Mouse (Mus musculus) heart, adult 8-10 months (tissue): ENCODE data around the gene Ucp1. TPM values are rescaled to one million over a fixed set of nuclear protein-coding genes. Genes with fewer than 3 reads are reported as not detected.
"Not testable (repeated sequence)": the region's sequence is repeated elsewhere in the genome, so short reads cannot be mapped to it uniquely, and the experiment has no call there.

Experiments used
- DNase-seq: peaks from one replicate; pipeline ENCODE4 v3.0.0; 2022; ENCODE audit warnings: low spot score
- total RNA-seq, 4 experiments: library from RNA; stranded (reverse); gene quantifications; 2 replicates each; pipeline ENCODE4 v1.2.4; 2022

Ucp1 gene
- total RNA-seq, result 1 to 10 TPM; 1.7 to 2.8 (median 2.2) TPM

DNA sequence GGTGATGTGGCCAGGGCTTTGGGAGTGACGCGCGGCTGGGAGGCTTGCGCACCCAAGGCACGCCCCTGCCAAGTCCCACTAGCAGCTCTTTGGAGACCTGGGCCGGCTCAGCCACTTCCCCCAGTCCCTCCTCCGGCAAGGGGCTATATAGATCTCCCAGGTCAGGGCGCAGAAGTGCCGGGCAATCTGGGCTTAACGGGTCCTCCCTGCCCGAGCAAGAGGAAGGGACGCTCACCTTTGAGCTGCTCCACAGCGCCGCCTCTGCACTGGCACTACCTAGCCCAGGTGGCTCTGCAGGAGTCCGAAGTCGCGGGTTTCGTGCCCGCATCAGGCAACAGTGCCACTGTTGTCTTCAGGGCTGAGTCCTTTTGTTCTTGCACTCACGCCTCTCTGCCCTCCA lies at the start of gene Ucp1:
Gene Ucp1 (plus strand): TSS at position 177 of the 400 bp plus-strand sequence.
- no peak for DNase-seq

DNA sequence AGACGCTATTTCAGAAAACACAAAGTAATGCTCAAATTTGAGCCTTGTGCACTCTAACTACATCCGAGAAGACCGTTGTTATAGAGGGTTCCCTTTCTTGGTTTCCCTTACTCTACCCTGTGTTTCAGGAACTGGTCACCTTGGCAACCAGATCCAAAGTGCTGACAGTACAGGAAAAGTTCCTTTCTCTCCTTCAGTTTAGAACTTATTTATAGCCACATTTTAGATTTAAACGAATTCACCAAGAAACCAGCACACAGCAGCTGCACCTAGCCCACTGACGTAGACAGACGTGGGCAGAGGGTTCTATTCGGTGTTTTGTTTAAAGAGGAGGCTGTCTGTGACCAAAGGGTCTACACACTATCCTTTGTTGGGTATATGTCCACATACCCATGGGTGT lies 46.0 kb upstream of the Ucp1 start:
- DNase-seq, result peak; percentile 7

DNA sequence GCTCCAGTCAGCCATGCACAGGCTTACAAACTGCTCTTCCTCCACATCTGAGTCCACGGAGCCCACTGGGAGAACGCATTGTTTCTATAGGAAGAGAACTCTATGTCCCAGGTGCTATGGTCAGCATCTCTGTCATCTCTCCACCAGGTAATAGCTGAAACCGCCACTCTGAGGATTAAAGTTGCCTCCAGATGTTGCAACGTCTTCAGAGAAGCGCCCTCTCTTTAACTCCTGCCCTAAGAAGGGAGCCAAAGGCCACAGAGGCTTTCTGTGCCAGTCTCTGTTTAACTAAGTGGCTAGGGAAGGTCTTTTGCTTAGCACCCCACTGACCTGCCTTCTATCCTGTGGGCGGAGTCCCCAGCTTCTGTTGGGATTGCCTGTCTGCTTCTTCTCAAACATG lies 39.3 kb upstream of the Ucp1 start:
- DNase-seq, result no peak

DNA sequence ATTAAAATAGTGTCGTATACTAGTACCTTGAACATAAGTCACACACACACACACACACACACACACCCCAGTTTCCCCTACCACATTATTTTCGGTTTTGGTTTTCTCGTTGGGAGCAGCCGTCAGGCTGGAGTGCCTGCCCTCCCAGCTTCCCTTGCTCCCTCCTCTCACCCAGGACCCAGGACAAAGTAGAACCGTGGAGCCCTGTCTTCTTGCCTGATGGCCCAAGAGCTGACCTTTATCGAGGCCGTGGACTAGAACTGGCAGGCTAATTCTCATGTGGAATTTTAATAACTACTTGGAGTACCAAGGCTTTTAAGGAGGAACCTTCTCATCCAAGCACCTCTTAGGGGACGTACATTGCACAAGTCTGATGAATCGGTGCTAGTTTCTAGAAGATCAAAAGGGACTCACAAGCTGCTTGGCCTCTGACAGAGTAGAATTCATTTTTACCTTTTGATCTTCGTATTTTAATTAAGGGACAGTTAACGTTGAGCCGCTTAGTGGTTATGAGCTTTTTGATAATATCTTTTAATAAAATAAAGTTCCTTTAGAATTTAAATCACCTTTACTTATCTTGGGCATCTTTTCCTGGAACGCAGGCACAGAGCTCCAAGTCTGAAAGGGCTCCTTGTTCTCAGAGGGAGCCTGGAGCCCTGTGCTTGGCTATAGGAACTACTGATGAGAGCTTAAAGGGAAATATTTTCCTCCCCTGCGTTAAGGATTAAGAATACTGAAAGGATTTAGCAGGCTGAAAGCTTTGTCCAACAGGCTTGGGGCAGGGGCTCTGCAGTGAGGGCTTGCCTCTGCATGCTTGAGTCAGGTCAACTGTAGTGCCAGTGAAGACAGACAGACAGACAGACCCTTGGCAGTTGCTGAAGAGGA lies 38.5 kb upstream of the Ucp1 start:
- DNase-seq, result no peak

DNA sequence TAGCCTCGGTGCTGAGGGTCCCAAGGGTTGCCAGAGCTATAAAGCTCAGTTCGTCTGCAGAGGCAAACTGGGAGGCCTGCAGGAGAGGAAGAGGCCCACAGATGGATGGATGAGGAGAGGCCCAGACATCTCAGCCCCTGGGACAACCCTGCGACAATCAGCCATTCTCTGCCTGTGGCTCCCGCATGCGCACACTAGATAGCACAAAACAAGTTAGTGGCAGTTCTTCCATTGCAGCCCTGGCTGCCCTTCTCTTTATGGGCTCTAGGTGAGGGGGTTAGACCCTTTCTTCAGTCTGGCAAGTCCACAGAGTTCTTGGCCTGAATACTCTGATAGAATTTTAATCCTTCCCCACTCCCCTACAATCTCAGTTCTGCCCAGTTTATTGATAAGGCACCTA lies 37.4 kb upstream of the Ucp1 start:
- no peak for DNase-seq

- no peak for DNase-seq
These were observed 32.5 kb upstream of the Ucp1 start for GRCm38 (mm10) chr8:83257631-83258030.

DNA sequence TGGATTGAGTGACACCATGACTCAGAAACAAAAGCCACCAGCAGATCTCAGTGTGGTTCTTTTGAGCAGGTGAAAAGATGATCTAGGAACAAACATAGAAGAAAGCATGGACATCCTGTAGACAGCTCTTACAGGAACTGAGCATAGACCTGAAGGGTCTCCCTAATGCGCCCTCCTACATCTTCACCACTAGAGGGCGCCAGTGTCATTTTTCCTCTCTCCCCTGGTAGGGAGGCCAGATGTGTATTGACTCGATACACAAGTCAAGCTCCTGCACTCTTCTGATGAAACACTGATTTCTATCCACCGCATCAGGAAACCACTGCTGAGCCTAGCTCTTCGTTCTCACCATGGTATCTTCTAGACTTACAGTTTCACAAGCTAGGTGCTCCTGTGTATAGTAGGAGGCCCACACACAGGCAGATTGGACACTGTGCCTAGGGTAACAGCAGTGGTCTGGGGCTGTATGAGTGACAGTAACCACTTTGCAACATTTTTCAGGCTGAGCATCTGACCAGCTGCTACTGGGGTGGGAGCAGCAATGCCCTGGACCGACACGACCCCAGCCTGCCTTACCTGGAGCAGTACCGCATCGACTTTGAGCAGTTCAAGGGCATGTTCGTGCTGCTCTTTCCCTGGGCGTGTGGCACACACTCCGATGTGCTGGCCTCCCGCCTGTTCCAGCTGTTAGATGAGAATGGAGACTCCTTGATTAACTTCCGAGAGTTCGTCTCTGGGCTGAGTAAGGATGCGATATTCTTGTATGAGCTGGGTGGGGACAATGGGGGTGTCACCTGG lies 29.5 kb upstream of the Ucp1 start:
- peak; percentile 45 for DNase-seq

GRCm38 (mm10) chr8:83271172-83271571 lies 19.0 kb upstream of the Ucp1 start:
- no peak for DNase-seq

- DNase-seq, result no peak
These were observed 17.7 kb upstream of the Ucp1 start for GRCm38 (mm10) chr8:83272464-83272863.

DNA sequence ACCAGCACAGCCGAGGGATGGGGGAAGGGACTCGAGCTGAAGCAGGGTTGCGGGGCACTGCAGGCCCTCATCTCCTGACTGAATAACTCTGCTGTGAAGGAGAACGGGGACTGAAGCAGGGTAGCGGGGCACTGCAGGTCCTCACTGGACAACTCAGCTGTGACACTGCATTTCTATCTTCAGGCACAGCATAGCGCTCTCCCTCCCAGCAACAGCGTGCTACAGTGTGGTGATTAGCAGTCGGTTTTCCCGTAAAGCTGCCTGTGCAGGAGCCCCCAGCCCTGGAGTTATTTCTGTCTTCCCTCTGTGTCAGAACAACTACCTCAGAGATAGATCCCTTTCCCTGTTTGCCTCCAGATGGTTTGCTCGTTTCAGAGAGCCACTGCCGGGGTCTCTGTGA lies 15.7 kb upstream of the Ucp1 start:
- no peak for DNase-seq

- DNase-seq, result peak; percentile 23
These were observed 11.7 kb upstream of the Ucp1 start for GRCm38 (mm10) chr8:83278431-83278830.

- no peak for DNase-seq
These were observed 4.8 kb upstream of the Ucp1 start for GRCm38 (mm10) chr8:83285391-83285790.

DNA sequence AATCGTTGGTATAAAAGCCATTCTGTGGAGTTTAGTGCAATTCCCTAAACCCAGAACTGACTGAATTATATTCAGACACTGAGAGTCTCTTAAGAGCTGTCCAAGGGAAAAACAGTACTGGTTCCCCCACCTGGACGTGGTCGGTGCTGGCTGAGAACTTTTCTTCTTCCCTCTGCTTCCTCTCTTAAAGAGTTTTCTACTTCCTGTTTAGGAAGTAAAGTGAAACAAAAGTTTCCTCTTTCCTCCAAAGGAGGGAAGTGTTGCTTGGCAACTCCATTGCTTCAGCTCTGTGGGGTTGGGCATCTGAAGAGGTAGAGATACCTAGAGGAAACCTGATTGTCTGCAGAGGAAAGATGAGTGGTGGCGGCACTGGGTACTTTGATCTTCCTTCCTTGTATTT lies 7.2 kb downstream of the Ucp1 start:
- DNase-seq, result no peak

DNA sequence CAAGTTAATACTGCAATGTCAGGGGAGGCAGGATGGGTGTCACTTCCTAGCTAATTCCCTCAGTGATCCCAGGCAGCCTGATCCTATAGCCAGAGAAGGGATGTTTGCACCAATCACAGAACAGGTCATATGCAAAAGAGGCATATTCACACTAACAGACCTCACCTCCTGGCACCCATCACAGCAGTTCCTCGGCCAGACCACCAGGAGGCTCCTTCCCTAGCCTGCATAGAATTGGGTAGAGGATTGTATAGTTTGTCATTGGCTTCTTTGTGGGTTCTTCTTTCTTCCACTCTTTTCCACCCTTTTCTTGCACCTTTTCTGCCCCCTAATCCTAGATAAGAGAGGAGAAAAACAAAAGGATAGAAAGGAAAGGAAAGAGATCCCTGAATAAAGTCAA lies 10.0 kb downstream of the Ucp1 start:
- no peak for DNase-seq

DNA sequence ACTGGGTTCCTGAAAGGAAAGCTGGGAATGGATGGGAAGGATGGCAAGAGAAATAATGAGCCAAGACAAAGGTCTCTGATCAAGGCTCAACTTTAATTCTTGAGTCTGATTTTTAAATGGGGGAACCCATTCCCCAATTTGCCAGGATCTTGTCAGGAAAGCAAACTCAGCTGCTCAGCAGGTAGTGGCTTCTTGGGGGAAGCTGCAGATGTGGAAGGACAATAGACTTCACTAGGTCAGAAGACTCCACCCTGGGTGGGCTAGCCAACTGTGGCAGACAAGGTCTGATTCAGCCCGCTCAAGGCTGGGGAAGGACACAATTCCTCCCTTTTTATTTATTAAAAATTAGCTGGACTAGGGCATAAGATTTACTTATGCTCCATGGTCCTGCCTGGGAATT lies 14.8 kb downstream of the Ucp1 start:
- DNase-seq, result no peak

GRCm38 (mm10) chr8:83309836-83310235 lies 19.7 kb downstream of the Ucp1 start:
- no peak for DNase-seq

- not testable (repeated sequence) for DNase-seq
These were observed 24.9 kb downstream of the Ucp1 start for GRCm38 (mm10) chr8:83315084-83315483.

GRCm38 (mm10) chr8:83315691-83316090 lies 25.5 kb downstream of the Ucp1 start:
- no peak for DNase-seq

GRCm38 (mm10) chr8:83320543-83320942 lies 30.4 kb downstream of the Ucp1 start:
- no peak for DNase-seq

DNA sequence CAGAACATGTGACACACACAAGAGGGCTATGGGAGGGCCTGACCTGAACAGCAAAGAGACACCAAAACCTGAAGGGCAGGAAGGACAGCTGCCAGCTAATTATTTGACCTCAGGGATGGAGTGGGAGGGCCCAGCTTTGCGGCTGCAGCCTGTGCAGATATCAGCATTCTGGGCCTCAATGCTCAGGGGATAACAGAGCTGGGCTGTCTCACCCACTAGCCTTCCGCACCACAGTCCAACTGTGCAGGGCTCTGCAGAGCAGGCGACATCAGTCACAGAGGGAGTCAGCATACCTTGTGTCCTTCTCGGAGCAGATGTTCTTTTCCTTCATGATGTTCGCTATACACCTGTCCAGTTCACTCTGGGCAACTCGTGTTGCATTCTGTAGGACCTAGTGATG lies 32.2 kb downstream of the Ucp1 start:
- DNase-seq, result no peak

GRCm38 (mm10) chr8:83323056-83323455 lies 32.9 kb downstream of the Ucp1 start:
- DNase-seq, result no peak

DNA sequence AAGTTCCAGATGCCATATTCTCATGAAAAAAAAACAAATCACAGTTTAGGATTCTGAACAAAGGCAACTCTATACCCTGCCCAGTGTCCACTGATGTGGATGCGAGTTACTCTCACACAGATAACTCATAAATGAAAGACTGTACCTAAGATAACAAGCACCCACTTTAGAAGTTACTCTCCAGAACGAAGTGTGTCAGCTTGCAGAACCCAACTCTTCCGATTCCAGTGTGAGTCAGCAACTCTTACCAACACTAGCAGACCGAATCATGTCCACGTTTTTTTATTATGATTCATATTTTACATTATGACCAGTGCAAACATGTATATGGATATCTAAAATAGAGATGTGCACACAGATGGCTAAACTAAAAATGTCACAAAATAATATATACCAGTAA lies 37.7 kb downstream of the Ucp1 start:
- DNase-seq, result no peak

GRCm38 (mm10) chr8:83331567-83331898 lies 41.4 kb downstream of the Ucp1 start:
- peak; percentile 22 for DNase-seq
